Mouse (Mus musculus) spleen, postnatal 36 days (tissue): Measurements from ENCODE around the gene Gng12.
"Not testable (repeated sequence)": the region's sequence is repeated elsewhere in the genome, so short reads cannot be mapped to it uniquely, and the experiment has no call there.

Experiments
- DNase-seq, 2 experiments: peaks; one replicate each; pipeline ENCODE4 v3.0.0; 2022; ENCODE audit warnings: low spot score in 2 of 2, mixed read lengths in 1 of 2

Gng12 gene

GRCm38 (mm10) chr6:66896119-66896920 lies at the start of gene Gng12:
Gene Gng12, plus strand, starts transcription at chr6:66896397.
- DNase-seq: peak; percentile 80 to 82

GRCm38 (mm10) chr6:66848936-66849335 lies 47.3 kb upstream of the Gng12 start:
- DNase-seq: no peak

GRCm38 (mm10) chr6:66856236-66856635 lies 40.0 kb upstream of the Gng12 start:
- no peak for DNase-seq

GRCm38 (mm10) chr6:66858356-66858755 lies 37.8 kb upstream of the Gng12 start:
- DNase-seq: no peak

- no peak for DNase-seq
Measured at GRCm38 (mm10) chr6:66859391-66859790, 36.8 kb upstream of the Gng12 start.

- DNase-seq: no peak
Measured at GRCm38 (mm10) chr6:66864463-66864862, 31.7 kb upstream of the Gng12 start.

- no peak for DNase-seq
Measured at GRCm38 (mm10) chr6:66866295-66866694, 29.9 kb upstream of the Gng12 start.

GRCm38 (mm10) chr6:66877048-66877447 lies 19.1 kb upstream of the Gng12 start:
- not testable (repeated sequence) for DNase-seq

- DNase-seq: no peak
Measured at GRCm38 (mm10) chr6:66890349-66891158, 5.6 kb upstream of the Gng12 start.

GRCm38 (mm10) chr6:66893950-66894349 lies 2.2 kb upstream of the Gng12 start:
- DNase-seq: no peak

GRCm38 (mm10) chr6:66894999-66895398 lies 1.2 kb upstream of the Gng12 start:
- DNase-seq: no peak

- no peak for DNase-seq
Measured at GRCm38 (mm10) chr6:66896921-66897645, 886 bp downstream of the Gng12 start.

- no peak for DNase-seq
Measured at GRCm38 (mm10) chr6:66897994-66898393, 1.8 kb downstream of the Gng12 start.

GRCm38 (mm10) chr6:66901926-66902325 lies 5.7 kb downstream of the Gng12 start:
- no peak for DNase-seq

GRCm38 (mm10) chr6:66903206-66903605 lies 7.0 kb downstream of the Gng12 start:
- no peak for DNase-seq

- DNase-seq: no peak
Measured at GRCm38 (mm10) chr6:66903720-66904119, 7.5 kb downstream of the Gng12 start.

GRCm38 (mm10) chr6:66906244-66906643 lies 10.0 kb downstream of the Gng12 start:
- no peak for DNase-seq

- DNase-seq: no peak
Measured at GRCm38 (mm10) chr6:66908327-66908973, 12.3 kb downstream of the Gng12 start.

- no peak for DNase-seq
Measured at GRCm38 (mm10) chr6:66910493-66911435, 14.6 kb downstream of the Gng12 start.

- no peak for DNase-seq
Measured at GRCm38 (mm10) chr6:66913355-66913754, 17.2 kb downstream of the Gng12 start.

GRCm38 (mm10) chr6:66915592-66915991 lies 19.4 kb downstream of the Gng12 start:
- DNase-seq: no peak
